Mouse (Mus musculus): ENCODE measurements around the gene Gm10203. TPM values are rescaled to one million over a fixed set of nuclear protein-coding genes. Genes with fewer than 3 reads are reported as not detected.

Gene Gm10203
- total RNA-seq, 2 experiments from 2014 or later, result not detected

DNA sequence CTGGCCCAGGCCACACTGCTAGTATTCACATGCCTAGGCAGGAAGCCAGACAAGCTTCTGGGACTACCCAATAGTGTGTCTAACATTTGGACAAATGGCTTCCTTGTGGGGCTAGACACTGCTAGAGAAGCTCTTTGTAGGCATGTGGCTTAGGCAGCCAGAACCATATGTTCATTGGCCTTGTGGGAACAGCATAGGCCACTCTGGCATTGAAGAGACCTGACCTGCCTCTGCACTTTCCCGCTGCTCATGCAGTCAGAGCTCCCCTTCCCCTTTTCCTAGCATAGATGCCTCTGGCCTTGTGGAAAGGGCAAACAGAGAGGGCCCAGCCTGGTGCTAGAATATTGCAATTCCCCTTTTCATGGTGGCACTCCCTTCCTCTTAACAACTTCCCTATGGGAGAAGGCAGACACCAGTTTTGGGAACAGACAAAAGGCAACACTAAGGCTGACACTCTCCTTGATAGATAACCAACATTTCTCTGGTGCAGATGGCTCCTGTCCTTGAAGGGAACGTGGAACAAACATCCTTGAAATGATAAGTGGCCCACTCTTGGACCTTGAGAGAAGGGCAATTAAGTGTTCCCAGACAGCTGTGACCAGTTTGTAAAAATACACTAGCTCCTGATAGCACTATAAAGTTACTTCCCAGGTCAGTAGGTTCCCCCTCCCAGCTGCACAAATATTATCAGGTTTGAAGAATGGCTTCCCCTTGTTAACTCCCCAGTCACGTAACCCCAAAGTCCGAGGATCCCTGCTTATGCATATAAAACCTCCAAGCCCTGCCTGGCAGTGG lies 44.1 kb downstream of the Gm10203 start:
- intact Hi-C loops (cut with DNase I), result no loop called here
- DNase-seq, result no peak

DNA sequence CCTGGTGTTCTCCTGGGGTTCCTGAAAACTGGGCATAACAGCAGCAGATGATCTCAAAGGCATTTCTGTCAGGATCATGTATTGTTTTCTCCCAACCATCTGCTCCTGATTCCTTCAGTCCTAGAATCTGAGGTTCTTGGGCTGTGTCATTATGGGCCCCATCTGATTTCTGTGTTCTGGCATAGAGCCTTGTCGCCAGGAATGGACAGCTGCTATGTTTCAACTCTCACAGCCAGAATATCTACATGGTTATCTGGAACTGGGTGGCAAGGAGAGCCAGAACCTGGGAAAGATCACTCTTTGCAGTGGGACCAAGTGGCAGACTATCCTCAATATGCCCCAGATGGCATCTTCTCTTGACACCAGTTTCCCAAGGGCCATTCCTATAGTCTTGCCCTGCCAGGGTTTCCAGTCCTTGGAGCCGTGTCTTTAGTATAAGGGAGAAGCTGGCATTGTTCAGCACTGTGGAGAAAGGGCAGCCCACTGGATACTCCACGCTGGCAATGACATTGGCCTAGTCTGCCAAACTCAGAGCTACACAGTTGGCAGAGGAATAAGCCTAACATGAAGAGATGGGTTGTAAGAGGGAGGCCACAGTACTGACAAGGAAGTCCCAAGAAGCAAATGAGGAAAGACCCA lies 45.1 kb downstream of the Gm10203 start:
- peak; percentile 27 for DNase-seq
- intact Hi-C loops (cut with DNase I), result no loop called here

GRCm38 (mm10) chr6:149179064-149179463 lies 49.1 kb downstream of the Gm10203 start:
- DNase-seq, result no peak
- intact Hi-C loops (cut with DNase I), result no loop called here

Other genes with a start within 250 kb of the Gm10203 start
- 10 to 100 TPM in 1 of 2 experiments, 1 to 10 TPM in 1; 9.5 to 11.5 TPM for gene Caprin2, start 233.9 kb upstream of the Gm10203 start, total RNA-seq (2021)
- gene Sinhcaf, start 183.7 kb upstream of the Gm10203 start, total RNA-seq (2021), result 1 to 10 TPM; 8.2 to 9.6 TPM
- gene Dennd5b, start 28.5 kb upstream of the Gm10203 start, total RNA-seq (2021), result 10 to 100 TPM; 43.8 to 46.8 TPM
- gene Etfbkmt, start 9.7 kb downstream of the Gm10203 start, total RNA-seq (2021), result 1 to 10 TPM; 3.7 to 4.3 TPM
- 10 to 100 TPM; 49.2 to 51.6 TPM for gene Amn1, start 58.5 kb downstream of the Gm10203 start, total RNA-seq (2021)
- gene Resf1, start 179.2 kb downstream of the Gm10203 start, total RNA-seq (2021), result 10 to 100 TPM; 21.8 to 23.1 TPM